ENCODE assay signal across 8 mouse cellular contexts in the genomic region with DNA sequence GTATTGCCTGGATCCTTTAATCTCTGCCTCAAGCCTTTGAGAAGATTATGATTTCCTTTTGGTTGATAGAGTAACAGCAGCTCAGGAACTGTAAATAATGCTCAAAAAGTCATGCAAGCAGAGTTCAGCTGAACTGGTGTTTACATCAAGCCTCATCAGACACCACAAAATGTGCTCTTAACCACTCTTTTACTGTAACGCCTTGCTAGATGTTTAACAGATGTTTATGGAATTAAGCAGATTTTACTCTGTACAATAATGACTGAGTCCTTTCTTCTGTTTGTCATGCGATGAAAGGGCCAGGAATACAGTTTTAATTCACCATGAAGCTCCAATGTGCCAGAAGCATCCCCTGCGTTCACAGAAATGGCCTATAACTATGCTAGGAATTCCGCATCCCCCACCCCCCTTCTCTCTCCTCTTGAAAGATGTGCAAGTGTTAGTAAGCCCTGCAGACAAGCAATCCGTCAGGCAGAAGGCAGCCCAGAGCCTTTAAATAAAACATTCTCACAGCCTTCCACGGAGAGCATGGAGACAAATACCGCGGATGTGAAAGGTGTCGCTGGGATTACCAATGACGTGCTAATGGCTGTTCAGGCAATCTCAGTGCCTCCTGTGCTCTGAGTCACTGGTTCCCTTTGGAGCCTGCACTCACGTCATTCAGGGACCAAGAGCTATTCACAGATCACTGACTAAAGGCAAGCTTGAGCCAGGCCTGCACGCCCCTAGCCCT.
DNase-seq lines count a peak whose midpoint lies in the region; ATAC-seq and TF ChIP-seq lines count a peak whose summit lies in the region.

No protein-coding gene starts in this region.

- 9% methylated on average over 12 of the region's 12 CpGs for WGBS in kidney, embryonic 15.5 days
- 6% methylated on average over 12 of the region's 12 CpGs for WGBS in forebrain, postnatal 0 days
- WGBS in midbrain, embryonic 11.5 days = 3% methylated on average over 12 of the region's 12 CpGs

- H3K27me3 ChIP-seq in kidney, embryonic 15.5 days = no peaks in the 10 kb centered on the region
- H3K27me3 ChIP-seq in forebrain, postnatal 0 days (ENCODE audit: insufficient read depth, low read length) = no peaks in the 10 kb centered on the region
- no peaks in the 10 kb centered on the region for H3K27me3 ChIP-seq in midbrain, embryonic 11.5 days (ENCODE audit: control insufficient read depth, insufficient read depth, low read length)

- H3K4me3 ChIP-seq in kidney, embryonic 15.5 days (replicated peaks) = no peak overlapping the region
- H3K4me3 ChIP-seq in forebrain, postnatal 0 days (ENCODE audit: low read depth, low read length) = no peak overlapping the region
- H3K4me3 ChIP-seq in midbrain, embryonic 11.5 days (ENCODE audit: low read depth, low read length) = no peak overlapping the region

- H3K36me3 ChIP-seq in kidney, embryonic 15.5 days = no peaks in the 10 kb centered on the region
- no peaks in the 10 kb centered on the region for H3K36me3 ChIP-seq in forebrain, postnatal 0 days (ENCODE audit: insufficient read depth)
- H3K36me3 ChIP-seq in midbrain, embryonic 11.5 days (ENCODE audit: control insufficient read depth, insufficient read depth, low read length) = no peaks in the 10 kb centered on the region

- 0 out of 2 replicates have a peak overlapping the region, but pooled peaks have one; percentile 20 for H3K27ac ChIP-seq in kidney, embryonic 15.5 days
- H3K27ac ChIP-seq in forebrain, postnatal 0 days (ENCODE audit: low read depth, low read length) = no peak overlapping the region
- peak overlapping the region; percentile 50 for H3K27ac ChIP-seq in midbrain, embryonic 11.5 days (ENCODE audit: low read depth, low read length)

- H3K9ac ChIP-seq in kidney, embryonic 15.5 days = no peak overlapping the region
- no peak overlapping the region for H3K9ac ChIP-seq in forebrain, postnatal 0 days
- 0 out of 2 replicates have a peak overlapping the region, but pooled peaks have one; percentile 10 for H3K9ac ChIP-seq in midbrain, embryonic 11.5 days (ENCODE audit: low read length)

- DNase-seq in kidney, adult 11 months = no peak
- peak; percentile 88 for DNase-seq in embryo, embryonic 10 days (ENCODE audit: low spot score)
- peak; percentile 17 for DNase-seq in forebrain, postnatal 0 days
- DNase-seq in midbrain, embryonic 11.5 days (ENCODE audit: low spot score, missing footprints) = peak; percentile 94
- DNase-seq in natural killer cell, adult 2 months (ENCODE audit: low spot score in 2 of 2) = no peak

- ATAC-seq in kidney, embryonic 15.5 days (replicated peaks; ENCODE audit: low FRiP score) = peak; percentile 94
- ATAC-seq in forebrain, postnatal 0 days = peak; percentile 73
- ATAC-seq in midbrain, embryonic 11.5 days (ENCODE audit: low FRiP score) = peak; percentile 97
- no peak for ATAC-seq in activated CD4-positive, CD25-positive, alpha-beta regulatory T cell, adult 4 months
- ATAC-seq in monocyte, adult 5-6 weeks (replicated peaks; ENCODE audit: insufficient number of reproducible peaks, low FRiP score, low TSS enrichment, poor library complexity, severe bottlenecking) = no peak

- H3K4me1 ChIP-seq in kidney, embryonic 15.5 days = 0 out of 2 replicates have a peak, but pooled peaks cover 6% of the 10 kb centered on the region
- no peaks in the 10 kb centered on the region for H3K4me1 ChIP-seq in forebrain, postnatal 0 days (ENCODE audit: insufficient read depth)
- H3K4me1 ChIP-seq in midbrain, embryonic 11.5 days (ENCODE audit: control insufficient read depth, insufficient read depth, low read length) = peaks cover 15% of the 10 kb centered on the region; the same call in 1 of the 2 replicates

- TF ChIP-seq CTCF in forebrain, postnatal 0 days (IDR thresholded peaks at IDR 0.05; ENCODE audit: low read depth) = no peak

- H3K9me3 ChIP-seq in kidney, embryonic 15.5 days (replicated peaks) = no peaks in the 10 kb centered on the region
- no peaks in the 10 kb centered on the region for H3K9me3 ChIP-seq in forebrain, postnatal 0 days (ENCODE audit: low read length)
- H3K9me3 ChIP-seq in midbrain, embryonic 11.5 days (ENCODE audit: control insufficient read depth, low read length) = no peaks in the 10 kb centered on the region

- peak overlapping the region; percentile 35 for H3K4me2 ChIP-seq in kidney, embryonic 15.5 days
- peak overlapping the region; percentile 20; the same call in 1 of the 2 replicates for H3K4me2 ChIP-seq in forebrain, postnatal 0 days (ENCODE audit: low read depth)
- H3K4me2 ChIP-seq in midbrain, embryonic 11.5 days = peak overlapping the region; percentile 33; the same call in 1 of the 2 replicates

Comparison
In these comparisons a context has a peak if more than half of its experiments do, and no peak if none do; other contexts are left out.
1. ATAC-seq: peak in kidney, embryonic 15.5 days (single experiment), forebrain, postnatal 0 days (single experiment) and midbrain, embryonic 11.5 days (single experiment); none in activated CD4-positive, CD25-positive, alpha-beta regulatory T cell, adult 4 months (single experiment) and monocyte, adult 5-6 weeks (single experiment).
2. DNase-seq: peak in embryo, embryonic 10 days (single experiment), forebrain, postnatal 0 days (single experiment) and midbrain, embryonic 11.5 days (single experiment); none in kidney, adult 11 months (single experiment) and natural killer cell, adult 2 months (0 of 2).
3. Peak in every context shown above with its lines, with median percentiles within 50 percentile points of each other: H3K4me2 ChIP-seq.